Mouse (Mus musculus) CH12.LX (cell line): ENCODE data around the gene Pak4.

Source experiments
- BHLHE40 ChIP-seq: IDR thresholded peaks from 2 replicates; pipeline ENCODE4 v1.6.1; 2011; ENCODE audit warnings: mild to moderate bottlenecking, low read depth, low read length, improper control_type of control experiment
- CTCF ChIP-seq, 2 experiments: IDR thresholded peaks in 1 of 2; conservative IDR thresholded peaks in 1 of 2; 2 replicates each; pipeline ENCODE4 v1.5.1; 2011 to 2012; ENCODE audit warnings: low read depth in 2 of 2, low read length in 2 of 2, improper control_type of control experiment in 1 of 2, inconsistent platforms in 1 of 2, mild to moderate bottlenecking in 1 of 2, moderate library complexity in 1 of 2
- E2F4 ChIP-seq: IDR thresholded peaks from 2 replicates; pipeline ENCODE4 v1.6.1; 2011; ENCODE audit warnings: low read depth, low read length, improper control_type of control experiment; ENCODE audit not compliant: insufficient replicate concordance
- EP300 ChIP-seq: IDR thresholded peaks from 2 replicates; pipeline ENCODE4 v1.6.1; 2011; ENCODE audit warnings: low read length, improper control_type of control experiment
- HCFC1 ChIP-seq: IDR thresholded peaks from 2 replicates; pipeline ENCODE4 v1.6.1; 2012; ENCODE audit warnings: low read depth, mild to moderate bottlenecking, inconsistent platforms, low read length, improper control_type of control experiment
- NELFE ChIP-seq: IDR thresholded peaks from 2 replicates; pipeline ENCODE4 v1.6.1; 2011; ENCODE audit warnings: low read depth, low read length, improper control_type of control experiment
- POLR2A ChIP-seq: IDR thresholded peaks from 2 replicates; pipeline ENCODE4 v1.6.1; 2011; ENCODE audit warnings: low read depth, mild to moderate bottlenecking, improper control_type of control experiment, low read length
- UBTF ChIP-seq: IDR thresholded peaks from 2 replicates; pipeline ENCODE4 v1.6.1; 2012; ENCODE audit warnings: low read depth, mild to moderate bottlenecking, inconsistent platforms, low read length, improper control_type of control experiment, moderate library complexity
- USF1 ChIP-seq: IDR thresholded peaks from 2 replicates; pipeline ENCODE4 v1.6.1; 2014; ENCODE audit warnings: low read depth, mild to moderate bottlenecking, inconsistent platforms, low read length, improper control_type of control experiment
- USF2 ChIP-seq: conservative IDR thresholded peaks from 2 replicates; pipeline ENCODE4 v1.6.1; 2011; ENCODE audit warnings: low read depth, low read length, improper control_type of control experiment
- ZNF384 ChIP-seq: IDR thresholded peaks from 2 replicates; pipeline ENCODE4 v1.6.1; 2012; ENCODE audit warnings: low read depth, low read length, improper control_type of control experiment, inconsistent platforms

GRCm38 (mm10) chr7:28624791-28625190 lies 26.8 kb upstream of the Pak4 start:
- TF ChIP-seq HCFC1 (no peak), USF1 (no peak), POLR2A (no peak), UBTF (no peak), BHLHE40 (no peak), ZNF384 (no peak), E2F4 (no peak), EP300 (no peak), CTCF (conservative IDR thresholded peaks at IDR 0.05 in 1 of 2, IDR thresholded peaks at IDR 0.05 in 1 of 2; ENCODE audit: low read depth in 2 of 2, low read length in 2 of 2) (no peak), USF2 (no peak), NELFE (no peak)
